Mouse (Mus musculus): Measurements from ENCODE around the gene Ccin. TPM values are rescaled to one million over a fixed set of nuclear protein-coding genes. Genes with fewer than 3 reads are reported as not detected.

Gene Ccin
- total RNA-seq, 2 experiments from 2014 or later = 0.26 TPM; not detected in 1

GRCm38 (mm10) chr4:43973526-43973981 lies 9.7 kb upstream of the Ccin start:
- intact Hi-C loops (cut with DNase I) = no loop called here
- DNase-seq = peak; percentile 66

- no peak for DNase-seq
- intact Hi-C loops (cut with DNase I) = no loop called here
Observed at GRCm38 (mm10) chr4:43974914-43975616, 8.2 kb upstream of the Ccin start.

- intact Hi-C loops (cut with DNase I) = no loop called here
- no peak for DNase-seq
Observed at GRCm38 (mm10) chr4:43976223-43976740, 7.0 kb upstream of the Ccin start.

GRCm38 (mm10) chr4:43978521-43979443 lies 4.5 kb upstream of the Ccin start:
- peak; percentile 49 for DNase-seq
- intact Hi-C loops (cut with DNase I) = no loop called here

- intact Hi-C loops (cut with DNase I) = loop anchor here (5.0 kb wide), 2 partner anchors 52 to 72 kb away; no protein-coding TSS in a partner anchor
- peak; percentile 97 for DNase-seq
Observed at GRCm38 (mm10) chr4:43979746-43980145, 3.5 kb upstream of the Ccin start.

- DNase-seq = no peak
Observed at GRCm38 (mm10) chr4:43980236-43980635, 3.0 kb upstream of the Ccin start.

GRCm38 (mm10) chr4:43980846-43981245 lies 2.4 kb upstream of the Ccin start:
- no peak for DNase-seq
- intact Hi-C loops (cut with DNase I) = loop anchor here (5.0 kb wide), 2 partner anchors 54 to 74 kb away; no protein-coding TSS in a partner anchor

More at GRCm38 (mm10) chr4:43980236-43980635, 3.0 kb upstream of the Ccin start:
- intact Hi-C loops (cut with DNase I) = loop anchor here (5.0 kb wide), 2 partner anchors 53 to 73 kb away; no protein-coding TSS in a partner anchor

GRCm38 (mm10) chr4:43981251-43981650 lies 2.0 kb upstream of the Ccin start:
- intact Hi-C loops (cut with DNase I) = loop anchor here (5.0 kb wide), 2 partner anchors 54 to 74 kb away; no protein-coding TSS in a partner anchor
- no peak for DNase-seq

- peak; percentile 95 for DNase-seq
- intact Hi-C loops (cut with DNase I) = loop anchor here (2.0 to 5.0 kb wide), 3 partner anchors 25 to 75 kb away; partner anchors contain the start of gene Glipr2
Observed at GRCm38 (mm10) chr4:43982053-43982732, 1.1 kb upstream of the Ccin start.

GRCm38 (mm10) chr4:43983756-43984155 lies 473 bp downstream of the Ccin start:
- DNase-seq = no peak
- intact Hi-C loops (cut with DNase I) = loop anchor here (2.0 to 5.0 kb wide), 3 partner anchors 27 to 76 kb away; partner anchors contain the start of gene Glipr2

GRCm38 (mm10) chr4:43984326-43984725 lies 1.0 kb downstream of the Ccin start:
- intact Hi-C loops (cut with DNase I) = loop anchor here (5.0 kb wide), 2 partner anchors 57 to 77 kb away; no protein-coding TSS in a partner anchor
- DNase-seq = no peak

- intact Hi-C loops (cut with DNase I) = no loop called here
- DNase-seq = no peak
Observed at GRCm38 (mm10) chr4:43988976-43989375, 5.7 kb downstream of the Ccin start.

- DNase-seq = no peak
- intact Hi-C loops (cut with DNase I) = no loop called here
Observed at GRCm38 (mm10) chr4:43993072-43993471, 9.8 kb downstream of the Ccin start.

GRCm38 (mm10) chr4:43994342-43994741 lies 11.1 kb downstream of the Ccin start:
- intact Hi-C loops (cut with DNase I) = no loop called here
- DNase-seq = no peak

- no peak for DNase-seq
- intact Hi-C loops (cut with DNase I) = no loop called here
Observed at GRCm38 (mm10) chr4:44003622-44004021, 20.3 kb downstream of the Ccin start.

- DNase-seq = no peak
- intact Hi-C loops (cut with DNase I) = no loop called here
Observed at GRCm38 (mm10) chr4:44004126-44004525, 20.8 kb downstream of the Ccin start, which contains the start of gene Clta. Clta (plus strand) TSS chr4:44004452.

GRCm38 (mm10) chr4:44004623-44005409 lies 21.5 kb downstream of the Ccin start:
- no peak for DNase-seq
- intact Hi-C loops (cut with DNase I) = no loop called here

GRCm38 (mm10) chr4:44010176-44010575 lies 26.9 kb downstream of the Ccin start:
- intact Hi-C loops (cut with DNase I) = no loop called here
- no peak for DNase-seq

GRCm38 (mm10) chr4:44010893-44011292 lies 27.6 kb downstream of the Ccin start:
- no peak for DNase-seq
- intact Hi-C loops (cut with DNase I) = no loop called here

Measured in left cerebral cortex, postnatal 4 days (tissue).